Comparison of ENCODE assay signal across 8 mouse cellular contexts in the genomic region with DNA sequence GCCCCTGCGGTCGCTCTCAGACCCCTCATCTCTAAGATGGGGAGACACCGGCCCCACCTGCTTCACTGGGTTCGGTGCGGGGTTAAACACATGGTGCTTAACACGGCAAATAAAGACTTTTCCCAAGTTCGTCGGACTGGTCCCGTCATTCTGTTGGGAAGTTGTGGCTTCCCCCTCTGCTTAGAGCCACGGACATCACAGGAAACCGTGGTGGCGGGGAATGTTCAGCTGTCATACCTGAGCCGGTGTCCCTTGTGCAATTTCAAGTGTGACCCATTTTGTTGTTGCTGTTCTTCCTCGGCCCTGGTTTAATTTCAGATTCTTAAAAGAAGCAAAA. TPM values are rescaled to one million over a fixed set of nuclear protein-coding genes. Genes with fewer than 3 reads are reported as not detected.
DNase-seq lines count a peak whose midpoint lies in the region; ATAC-seq and TF ChIP-seq lines count a peak whose summit lies in the region.

No protein-coding gene starts in this region.

- peak overlapping the region; percentile 99 for H3K9ac ChIP-seq in heart, embryonic 14.5 days (ENCODE audit: low read length)
- peak overlapping the region; percentile 98 for H3K9ac ChIP-seq in ES-E14 (ENCODE audit: insufficient read depth, low read depth, low read length, poor library complexity, severe bottlenecking)
- H3K9ac ChIP-seq in forebrain, embryonic 12.5 days: peak overlapping the region; percentile 96
- H3K9ac ChIP-seq in liver, embryonic 15.5 days: peak overlapping the region; percentile 96

- H3K27ac ChIP-seq in heart, embryonic 14.5 days (replicated peaks in 1 of 2; ENCODE audit: control insufficient read depth in 1 of 2, insufficient read depth in 1 of 2, low read depth in 2 of 2, low read length in 2 of 2): peak overlapping the region in 1 of 2 experiments; percentile 74; a peak in 2 of 4 replicates
- peak overlapping the region; percentile 54; the same call in 1 of the 2 replicates for H3K27ac ChIP-seq in ES-E14 (ENCODE audit: insufficient read depth, low read depth, low read length, poor library complexity, severe bottlenecking)
- peak overlapping the region; percentile 87 for H3K27ac ChIP-seq in forebrain, embryonic 12.5 days
- H3K27ac ChIP-seq in liver, embryonic 15.5 days (replicated peaks): peak overlapping the region; percentile 74

- WGBS in heart, embryonic 14.5 days: 0% methylated on average over 14 of the region's 14 CpGs
- 1% methylated on average over 14 of the region's 14 CpGs for WGBS in forebrain, embryonic 12.5 days
- WGBS in liver, embryonic 15.5 days (ENCODE audit: insufficient replicate concordance): 0% methylated on average over 14 of the region's 14 CpGs

- in situ Hi-C loops in ES-E14 (cut with MboI; ENCODE audit: low sequenced_read_pairs in 2 of 2, unreplicated experiment in 2 of 2): no loop called here

- DNase-seq in heart, postnatal 36 days: no peak
- DNase-seq in ES-E14 (ENCODE audit: low read depth, low spot score): no peak
- DNase-seq in urinary bladder, postnatal 10 days (ENCODE audit: low spot score): no peak
- DNase-seq in urinary bladder, adult 18-20 months (ENCODE audit: low spot score in 2 of 2): no peak
- DNase-seq in frontal cortex, adult 2 months (ENCODE audit: extremely low spot score in 1 of 2, low spot score in 1 of 2): no peak

- H3K4me1 ChIP-seq in heart, embryonic 14.5 days (ENCODE audit: control insufficient read depth in 2 of 2, insufficient read depth in 2 of 2, low read length in 2 of 2): peaks cover 4 to 10% of the 10 kb centered on the region in 2 experiments; a peak in 3 of 4 replicates
- H3K4me1 ChIP-seq in ES-E14 (ENCODE audit: control insufficient read depth in 2 of 2, insufficient read depth in 2 of 2, low read length in 2 of 2, poor library complexity in 1 of 2): peaks cover 5 to 8% of the 10 kb centered on the region in 2 experiments; a peak in 2 of 4 replicates
- H3K4me1 ChIP-seq in forebrain, embryonic 12.5 days: peaks cover 14% of the 10 kb centered on the region
- peaks cover 51% of the 10 kb centered on the region for H3K4me1 ChIP-seq in liver, embryonic 15.5 days (replicated peaks)

- peaks cover 31% of the 10 kb centered on the region for H3K36me3 ChIP-seq in heart, embryonic 14.5 days (ENCODE audit: control insufficient read depth, insufficient read depth, low read length)
- H3K36me3 ChIP-seq in ES-E14 (ENCODE audit: control insufficient read depth, insufficient read depth, low read length, poor library complexity, severe bottlenecking): peaks cover 8% of the 10 kb centered on the region
- H3K36me3 ChIP-seq in forebrain, embryonic 12.5 days (replicated peaks): peaks cover 23% of the 10 kb centered on the region
- H3K36me3 ChIP-seq in liver, embryonic 15.5 days (replicated peaks): peaks cover 28% of the 10 kb centered on the region

- H3K27me3 ChIP-seq in heart, embryonic 14.5 days (ENCODE audit: control insufficient read depth, insufficient read depth, low read length): no peaks in the 10 kb centered on the region
- no peaks in the 10 kb centered on the region for H3K27me3 ChIP-seq in forebrain, embryonic 12.5 days
- no peaks in the 10 kb centered on the region for H3K27me3 ChIP-seq in liver, embryonic 15.5 days

- ATAC-seq in heart, embryonic 14.5 days (ENCODE audit: insufficient number of reproducible peaks, insufficient read depth, low FRiP score, low read depth): no peak
- no peak for ATAC-seq in forebrain, embryonic 12.5 days (ENCODE audit: low FRiP score)
- peak; percentile 23; the same call in 1 of the 2 replicates for ATAC-seq in liver, embryonic 15.5 days (ENCODE audit: insufficient read depth)

- peak overlapping the region; percentile 58 to 94 for H3K4me3 ChIP-seq in heart, embryonic 14.5 days (ENCODE audit: control insufficient read depth in 1 of 2, insufficient read depth in 1 of 2, low read depth in 1 of 2, low read length in 2 of 2)
- peak overlapping the region; percentile 88 to 91 for H3K4me3 ChIP-seq in ES-E14 (ENCODE audit: insufficient read depth in 1 of 2, low read depth in 1 of 2, low read length in 2 of 2, poor library complexity in 1 of 2, severe bottlenecking in 1 of 2)
- H3K4me3 ChIP-seq in forebrain, embryonic 12.5 days (replicated peaks): peak overlapping the region; percentile 97
- H3K4me3 ChIP-seq in liver, embryonic 15.5 days (replicated peaks): peak overlapping the region; percentile 96

- intact Hi-C loops in heart, postnatal 36 days (cut with DNase I): no loop called here

- H3K4me2 ChIP-seq in heart, embryonic 14.5 days (ENCODE audit: low read length): peak overlapping the region; percentile 77
- H3K4me2 ChIP-seq in forebrain, embryonic 12.5 days: peak overlapping the region; percentile 85
- H3K4me2 ChIP-seq in liver, embryonic 15.5 days: peak overlapping the region; percentile 77

- H3K9me3 ChIP-seq in heart, embryonic 14.5 days (ENCODE audit: control insufficient read depth, low read length): no peaks in the 10 kb centered on the region
- no peaks in the 10 kb centered on the region for H3K9me3 ChIP-seq in ES-E14 (ENCODE audit: control insufficient read depth, insufficient read depth, low read depth, low read length)
- H3K9me3 ChIP-seq in forebrain, embryonic 12.5 days: no peaks in the 10 kb centered on the region
- no peaks in the 10 kb centered on the region for H3K9me3 ChIP-seq in liver, embryonic 15.5 days (replicated peaks)

TF ChIP-seq in ES-E14, 5 proteins besides CTCF, POLR2A, EP300 and RAD21:
- no peak for TF ChIP-seq HCFC1 (IDR thresholded peaks at IDR 0.05; ENCODE audit: borderline replicate concordance, insufficient read depth, low read length)
- no peak for TF ChIP-seq CHD2 (IDR thresholded peaks at IDR 0.05; ENCODE audit: low read depth, low read length)
- TF ChIP-seq MAFK (IDR thresholded peaks at IDR 0.05; ENCODE audit: insufficient read depth, low read depth, low read length): no peak
- no peak for TF ChIP-seq ZC3H11A (IDR thresholded peaks at IDR 0.05; ENCODE audit: borderline replicate concordance, low read depth, low read length)
- no peak for TF ChIP-seq ZNF384 (IDR thresholded peaks at IDR 0.05; ENCODE audit: low read depth, low read length)

RNA-seq across cellular contexts. Expression of gene Pitpnb, which starts 0.5 kb away (rescaled TPM):
- polyA plus RNA-seq in heart, embryonic 14.5 days (2014; fragmentation: Nextera tagmentation; extraction: Ambion mirVana): 75.7 and 79.2 TPM in 2 replicates
- 10 to 100 TPM; 41.7 to 45.3 TPM for total RNA-seq in heart, postnatal 36 days (2021)
- total RNA-seq in ES-E14 (2012; rRNA removed): 19.1 and 24.3 TPM in 2 replicates
- polyA plus RNA-seq in forebrain, embryonic 12.5 days (2016; fragmentation: Nextera tagmentation; extraction: Ambion mirVana): 113 and 117 TPM in 2 replicates
- 33.3 and 36.0 TPM in 2 replicates for polyA plus RNA-seq in liver, embryonic 15.5 days (2015; fragmentation: Nextera tagmentation; extraction: Ambion mirVana)
- polyA plus RNA-seq in frontal cortex, adult 2 months (2012; rRNA removed): 68.4 and 74.6 TPM in 2 replicates
